In genomic region chr4:106017065-106017646, GRCm38 (mm10) we compare ENCODE assay signal across 14 mouse cellular contexts.
DNase-seq lines count a peak whose midpoint lies in the region.
"Had no signal": no experiment of that assay in that cellular context is flagged by ENCODE, and none has a peak within 500 bp of the region (broad histone marks: within the 10 kb centered on the region; RNA-seq: fewer than 3 reads in every experiment).

No protein-coding gene starts in this region.

- DNase-seq in heart, adult 11 months: peak; percentile 95
- DNase-seq in heart, postnatal 10 days: no peak
- peak; percentile 76 for DNase-seq in kidney, adult 9 months
- DNase-seq in kidney, postnatal 10 days: no peak
- DNase-seq in lung, postnatal 36 days: peak; percentile 35
- DNase-seq in lung, postnatal 4 days: no peak
- DNase-seq in embryo, embryonic 10 days (ENCODE audit: low spot score): no peak
- DNase-seq: adrenal gland, postnatal 25 days; cerebellum, adult 11-12 months; cerebellum, adult 9-11 months; heart, adult 2 months; right cerebral cortex, adult 18-20 months; thymus, adult 18-20 months; thymus, postnatal 4 days had no signal

- intact Hi-C loops in heart, postnatal 10 days (cut with DNase I): no loop called here

Comparison
In these comparisons a context has a peak if more than half of its experiments do, and no peak if none do; other contexts are left out.
1. DNase-seq: peak in heart, adult 11 months (single experiment), kidney, adult 9 months (single experiment) and lung, postnatal 36 days (single experiment); none in heart, postnatal 10 days (0 of 2), kidney, postnatal 10 days (single experiment), lung, postnatal 4 days (0 of 2) and embryo, embryonic 10 days (single experiment).